Mouse (Mus musculus) kidney, postnatal 0 days (tissue): ENCODE measurements around the gene Vsig8. TPM values are rescaled to one million over a fixed set of nuclear protein-coding genes. Genes with fewer than 3 reads are reported as not detected.
A peak's percentile ranks its signal among the peaks of the same experiment; 100 is the strongest.

ENCODE experiments used
- ATAC-seq: fragments of 200-750 bp; cut with Nextera tagmentation; replicated peaks from 2 replicates; pipeline ENCODE4 v1.8.0; 2017; ENCODE audit warnings: low read depth, moderate number of reproducible peaks, moderate TSS enrichment, moderate library complexity; ENCODE audit not compliant: low FRiP score
- DNase-seq: peaks from one replicate; pipeline ENCODE4 v3.0.0-alpha.2; 2016; ENCODE audit warnings: low spot score
- H3K27ac ChIP-seq: fragments of 300-500 bp; sonication (generic); 2 replicates; pipeline ENCODE4 v1.5.1; 2014; ENCODE audit warnings: mild to moderate bottlenecking
- H3K27me3 ChIP-seq: fragments of 300-500 bp; sonication (generic); 2 replicates; pipeline ENCODE4 v1.6.1; 2014; ENCODE audit warnings: low read length, mixed read lengths; ENCODE audit not compliant: insufficient read depth
- H3K36me3 ChIP-seq: fragments of 300-500 bp; sonication (generic); 2 replicates; pipeline ENCODE4 v1.6.1; 2014; ENCODE audit warnings: low read length, mixed read lengths; ENCODE audit not compliant: insufficient read depth
- H3K4me1 ChIP-seq: fragments of 300-500 bp; sonication (generic); replicated peaks from 2 replicates; pipeline ENCODE4 v1.6.1; 2014; ENCODE audit warnings: antibody characterized with exemption, low read length, mixed read lengths; ENCODE audit not compliant: insufficient read depth
- H3K4me2 ChIP-seq: fragments of 300-500 bp; sonication (generic); 2 replicates; pipeline ENCODE4 v1.6.1; 2014; ENCODE audit warnings: mild to moderate bottlenecking, low read length, moderate library complexity, mixed read lengths
- H3K4me3 ChIP-seq: fragments of 300-500 bp; sonication (generic); replicated peaks from 2 replicates; pipeline ENCODE4 v1.5.1; 2014; ENCODE audit warnings: low read depth, low read length
- H3K9ac ChIP-seq: fragments of 300-500 bp; sonication (generic); 2 replicates; pipeline ENCODE4 v1.6.1; 2014; ENCODE audit warnings: low read depth, low read length
- H3K9me3 ChIP-seq: fragments of 300-500 bp; sonication (generic); replicated peaks from 2 replicates; pipeline ENCODE4 v1.6.1; 2016; ENCODE audit warnings: low read length, inconsistent platforms, mixed read lengths
- CTCF ChIP-seq: IDR thresholded peaks from 2 replicates; pipeline ENCODE4 v1.5.1; 2016; ENCODE audit warnings: antibody characterized with exemption, low read depth, mild to moderate bottlenecking, moderate library complexity
- WGBS: fragments of 180-500 bp; shearing (Covaris S2); extraction: QIAGEN DNeasy Blood & Tissue Kit; methylation state at CpG from one replicate; pipeline ENCODE4 v1.1.7; 2014; 5-methylcytosine and 5-hydroxymethylcytosine counted together
- polyA plus RNA-seq: library from polyadenylated mRNA; unstranded; fragments of >200 nt; fragmentation: Nextera tagmentation; extraction: Ambion mirVana; gene quantifications from 2 replicates; pipeline ENCODE4 v1.2.1, GENCODE M21; 2015

Vsig8 gene
- polyA plus RNA-seq, 1 experiment from 2014 or later, result 1.6 TPM

DNA sequence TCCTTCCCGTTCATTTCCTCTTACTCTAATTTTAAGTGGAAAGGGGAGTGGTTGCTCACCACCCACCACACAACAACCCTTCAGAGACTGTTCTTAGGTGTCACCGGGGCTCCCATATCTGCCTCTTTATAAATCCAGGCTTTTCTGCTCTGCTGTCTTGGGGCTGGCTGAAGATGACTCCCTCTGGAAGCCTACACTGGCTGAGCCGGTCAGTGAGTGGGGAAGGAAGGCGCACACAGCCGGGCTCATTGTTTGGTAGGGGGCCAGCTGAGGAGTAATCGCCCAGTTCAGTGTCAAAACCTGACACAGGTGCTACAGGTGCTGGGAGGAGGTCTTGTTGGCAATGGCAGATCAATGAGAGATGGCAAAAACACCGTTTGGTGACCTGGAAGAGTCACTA lies 29.8 kb upstream of the Vsig8 start:
- H3K4me1 ChIP-seq, result peaks cover 7% of the 10 kb centered on the region
- H3K4me3 ChIP-seq, result no peak overlapping the region
- H3K27ac ChIP-seq, result 0 out of 2 replicates have a peak overlapping the region, but pooled peaks have one; percentile 9
- H3K36me3 ChIP-seq, result no peaks in the 10 kb centered on the region
- H3K9me3 ChIP-seq, result no peaks in the 10 kb centered on the region
- DNase-seq, result no peak
- ATAC-seq, result no peak
- no peaks in the 10 kb centered on the region for H3K27me3 ChIP-seq
- H3K9ac ChIP-seq, result no peak overlapping the region
- no peak for TF ChIP-seq CTCF
- 69% methylated on average over 7 of the region's 7 CpGs for WGBS
- no peak overlapping the region for H3K4me2 ChIP-seq

DNA sequence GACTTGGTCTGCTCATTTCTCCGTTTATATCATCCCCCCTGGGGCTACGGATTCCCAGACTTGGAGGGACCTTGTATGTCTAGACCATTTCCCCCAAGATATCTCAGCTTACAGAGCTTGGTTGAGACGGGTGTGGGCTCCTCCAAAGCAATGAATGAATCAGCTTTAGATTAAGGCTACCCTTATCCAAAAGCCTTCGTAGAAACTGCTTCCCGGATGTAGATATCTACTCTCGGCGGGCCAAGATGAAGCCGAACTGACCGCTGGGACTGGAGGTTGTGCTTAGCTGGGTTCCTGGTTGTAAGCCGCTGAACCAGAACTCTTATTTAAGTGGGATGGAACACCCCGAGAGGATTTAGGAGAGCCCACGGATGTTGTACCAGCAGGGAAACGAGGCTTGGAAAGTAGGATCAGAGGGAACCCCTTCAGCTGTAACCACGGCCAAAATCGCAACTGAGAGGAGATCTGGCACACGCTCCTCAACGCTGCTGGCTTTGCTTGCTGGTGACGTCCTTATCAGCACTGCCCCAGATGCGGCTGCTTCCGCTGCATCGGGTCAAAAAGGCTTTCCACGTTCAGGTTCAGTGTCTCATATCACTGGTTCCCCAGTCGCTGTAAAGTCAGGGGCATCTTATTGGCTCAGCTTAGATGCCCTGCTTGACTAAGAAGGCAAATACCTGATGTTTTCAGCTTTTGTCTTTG lies 29.2 kb upstream of the Vsig8 start:
- H3K9me3 ChIP-seq, result no peaks in the 10 kb centered on the region
- H3K27me3 ChIP-seq, result no peaks in the 10 kb centered on the region
- no peak overlapping the region for H3K9ac ChIP-seq
- H3K4me2 ChIP-seq, result no peak overlapping the region
- no peak for DNase-seq
- no peak overlapping the region for H3K4me3 ChIP-seq
- no peak for TF ChIP-seq CTCF
- 52% methylated on average over 23 of the region's 23 CpGs for WGBS
- ATAC-seq, result no peak
- H3K36me3 ChIP-seq, result no peaks in the 10 kb centered on the region
- peaks cover 3% of the 10 kb centered on the region for H3K4me1 ChIP-seq
- 0 out of 2 replicates have a peak overlapping the region, but pooled peaks have one; percentile 9 for H3K27ac ChIP-seq

DNA sequence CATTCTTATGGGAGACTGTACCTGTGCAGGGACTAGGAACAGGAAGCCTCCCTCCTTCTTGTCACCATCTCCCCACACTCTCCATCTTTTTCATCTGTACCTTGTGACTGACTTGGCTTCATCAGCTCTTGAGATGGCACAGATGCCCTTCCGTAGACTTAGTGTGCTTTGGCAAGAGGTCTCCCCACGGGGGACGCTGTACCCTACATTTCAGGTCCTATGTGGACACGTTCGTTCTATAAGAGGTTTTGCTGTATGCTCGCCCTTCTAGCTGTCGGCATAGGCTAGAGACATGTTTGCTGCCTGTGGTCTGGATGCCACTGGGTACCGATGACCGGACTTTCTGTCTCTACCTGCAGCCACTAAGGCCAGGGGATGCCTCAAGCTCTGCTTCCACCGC lies 28.3 kb upstream of the Vsig8 start:
- Histone ChIP-seq H3K4me3 (no peak overlapping the region), H3K9ac (no peak overlapping the region), H3K4me1 (peaks cover 7% of the 10 kb centered on the region), H3K4me2 (no peak overlapping the region), H3K9me3 (no peaks in the 10 kb centered on the region), H3K36me3 (no peaks in the 10 kb centered on the region), H3K27ac (no peak overlapping the region), H3K27me3 (no peaks in the 10 kb centered on the region)
- no peak for TF ChIP-seq CTCF
- DNase-seq (no peak), ATAC-seq (no peak)
- WGBS, result 93% methylated on average over 10 of the region's 10 CpGs

DNA sequence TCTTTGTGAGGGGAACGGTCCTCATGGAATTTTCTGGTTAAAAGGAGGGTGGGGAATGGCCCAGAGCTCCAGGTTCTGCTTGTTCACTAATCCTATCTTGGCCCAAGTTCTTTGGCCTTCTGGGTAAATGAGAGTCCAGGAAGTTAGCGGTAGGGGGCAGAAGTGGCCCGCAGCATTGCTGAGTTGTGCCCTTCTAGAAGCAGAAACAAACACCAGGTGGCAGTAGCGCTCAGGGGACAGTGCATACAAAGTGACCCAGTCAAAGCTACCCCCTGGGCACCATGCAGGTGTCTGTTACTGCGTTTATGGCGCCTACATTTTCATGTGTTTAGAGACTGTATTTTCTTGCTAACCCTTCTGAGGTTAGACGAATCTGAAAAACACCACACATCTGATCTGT lies 27.0 kb upstream of the Vsig8 start:
- H3K36me3 ChIP-seq, result no peaks in the 10 kb centered on the region
- H3K27ac ChIP-seq, result no peak overlapping the region
- WGBS, result 4% methylated on average over 7 of the region's 7 CpGs
- H3K9ac ChIP-seq, result no peak overlapping the region
- H3K4me1 ChIP-seq, result peaks cover 12% of the 10 kb centered on the region
- no peaks in the 10 kb centered on the region for H3K27me3 ChIP-seq
- DNase-seq (peak; percentile 96), ATAC-seq (peak; percentile 85)
- peak; percentile 100 for TF ChIP-seq CTCF
- H3K9me3 ChIP-seq, result no peaks in the 10 kb centered on the region
- no peak overlapping the region for H3K4me2 ChIP-seq
- H3K4me3 ChIP-seq, result no peak overlapping the region

DNA sequence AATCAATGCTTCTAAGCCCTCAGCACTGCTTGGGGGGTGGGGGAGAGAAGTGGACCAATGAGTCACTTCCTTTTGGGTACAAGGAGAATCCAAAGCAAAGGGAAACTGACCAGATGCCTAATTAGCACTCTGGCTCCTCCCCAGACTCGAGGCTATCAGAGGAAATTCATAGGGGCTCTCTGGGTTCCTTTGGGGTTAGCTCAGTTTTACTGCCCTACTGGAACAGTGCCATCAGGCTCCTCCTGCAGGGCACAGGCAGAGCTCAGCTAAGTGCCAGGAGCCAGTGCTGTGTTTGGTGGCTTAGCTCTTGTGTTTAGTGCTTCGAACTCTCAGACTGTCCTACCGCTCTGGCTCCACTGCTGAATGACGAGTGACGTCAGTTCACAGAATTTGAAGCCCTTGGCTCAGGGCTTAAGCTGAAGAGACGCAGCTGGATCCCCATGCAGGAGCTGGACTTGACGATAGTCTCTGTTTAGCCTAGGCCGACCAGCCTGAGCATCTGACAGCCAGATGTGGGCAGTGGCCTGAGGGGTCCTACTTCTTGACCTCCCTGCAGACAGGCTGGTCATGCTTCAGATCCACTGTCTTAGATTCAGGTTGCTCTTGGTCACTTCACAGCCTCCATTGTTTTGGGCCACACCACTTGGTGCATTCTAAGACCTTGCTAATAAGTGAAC lies 25.1 kb upstream of the Vsig8 start:
- H3K36me3 ChIP-seq, result no peaks in the 10 kb centered on the region

DNA sequence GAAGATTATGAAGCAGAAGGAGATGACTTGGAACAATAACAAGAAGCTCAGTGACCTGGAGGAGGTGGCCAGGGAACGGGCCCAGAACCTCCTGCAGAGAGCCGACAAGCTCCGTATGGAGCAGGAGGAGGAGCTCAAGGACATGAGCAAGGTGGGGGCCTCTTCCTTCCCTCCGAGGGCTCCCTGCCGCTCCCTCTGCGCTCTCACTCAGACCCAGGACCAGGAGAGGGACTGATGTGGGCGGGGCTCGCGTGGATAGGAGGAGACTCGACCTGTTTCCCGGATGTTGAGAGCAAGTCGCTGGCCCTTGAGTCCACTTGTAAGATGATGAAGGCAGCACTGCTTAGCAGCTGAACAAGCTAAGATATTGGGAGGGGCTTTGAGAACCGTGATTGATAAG lies 23.2 kb upstream of the Vsig8 start:
- peak overlapping the region; percentile 49 for H3K4me2 ChIP-seq
- no peak for TF ChIP-seq CTCF
- 2% methylated on average over 13 of the region's 13 CpGs for WGBS
- no peaks in the 10 kb centered on the region for H3K36me3 ChIP-seq
- H3K9me3 ChIP-seq, result no peaks in the 10 kb centered on the region
- H3K9ac ChIP-seq, result peak overlapping the region; percentile 24; the same call in 1 of the 2 replicates
- peak overlapping the region; percentile 24; the same call in 1 of the 2 replicates for H3K4me3 ChIP-seq
- DNase-seq (peak; percentile 84), ATAC-seq (peak; percentile 49)
- H3K4me1 ChIP-seq, result peaks cover 12% of the 10 kb centered on the region; the same call in 1 of the 2 replicates
- H3K27ac ChIP-seq, result no peak overlapping the region
- no peaks in the 10 kb centered on the region for H3K27me3 ChIP-seq

More for the DNA sequence above, 25.1 kb upstream of the Vsig8 start:
- no peaks in the 10 kb centered on the region for H3K9me3 ChIP-seq
- DNase-seq (no peak), ATAC-seq (no peak)
- no peak overlapping the region for H3K9ac ChIP-seq
- no peak for TF ChIP-seq CTCF
- WGBS, result 24% methylated on average over 8 of the region's 8 CpGs
- H3K27me3 ChIP-seq, result no peaks in the 10 kb centered on the region
- H3K4me1 ChIP-seq, result peaks cover 12% of the 10 kb centered on the region; the same call in 1 of the 2 replicates
- no peak overlapping the region for H3K4me2 ChIP-seq
- H3K27ac ChIP-seq, result no peak overlapping the region
- no peak overlapping the region for H3K4me3 ChIP-seq
